Mouse (Mus musculus): ENCODE data around the gene Fam83g. TPM values are rescaled to one million over a fixed set of nuclear protein-coding genes. Genes with fewer than 3 reads are reported as not detected.

The Fam83g gene
- polyA plus RNA-seq, 1 experiment from 2014 or later: 0.50 TPM

DNA sequence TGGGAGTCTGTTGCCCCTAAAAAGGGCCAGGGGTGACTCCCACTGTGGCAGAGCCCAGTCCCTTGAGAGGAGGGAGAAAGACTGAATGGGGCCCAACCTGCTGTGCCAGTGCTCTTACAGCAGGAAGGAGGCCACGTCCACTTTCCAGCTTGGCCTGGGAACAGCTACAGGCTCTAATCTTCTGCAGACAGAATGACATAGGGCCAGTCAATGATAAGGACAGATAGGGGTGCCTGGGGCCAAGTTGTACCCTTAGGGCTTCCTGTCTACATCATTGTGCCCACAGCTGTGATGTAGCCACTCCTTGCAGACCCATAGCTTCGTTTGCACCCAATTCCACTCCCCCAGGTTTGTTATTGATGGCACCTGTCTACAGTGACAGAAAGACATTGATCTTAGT lies 2.2 kb downstream of the Fam83g start:
- H3K27me3 ChIP-seq: peaks cover 47% of the 10 kb centered on the region
- no peak overlapping the region for H3K4me3 ChIP-seq
- peaks cover 9% of the 10 kb centered on the region for H3K4me1 ChIP-seq
- H3K4me2 ChIP-seq (replicated peaks): no peak overlapping the region
- no peaks in the 10 kb centered on the region for H3K9me3 ChIP-seq
- ATAC-seq (ENCODE audit: low FRiP score, low read depth): no peak
- H3K36me3 ChIP-seq: no peaks in the 10 kb centered on the region
- H3K9ac ChIP-seq (replicated peaks): no peak overlapping the region
- WGBS: 74% methylated on average over 2 of the region's 2 CpGs
- H3K27ac ChIP-seq (replicated peaks): no peak overlapping the region

GRCm38 (mm10) chr11:61686906-61687453 lies 3.1 kb downstream of the Fam83g start:
- H3K36me3 ChIP-seq: no peaks in the 10 kb centered on the region
- no peak overlapping the region for H3K27ac ChIP-seq (replicated peaks)
- ATAC-seq (ENCODE audit: low FRiP score, low read depth): no peak
- H3K9me3 ChIP-seq: no peaks in the 10 kb centered on the region
- peaks cover 47% of the 10 kb centered on the region for H3K27me3 ChIP-seq
- peaks cover 9% of the 10 kb centered on the region for H3K4me1 ChIP-seq
- no peak overlapping the region for H3K4me3 ChIP-seq
- no peak overlapping the region for H3K9ac ChIP-seq (replicated peaks)
- WGBS: 48% methylated on average over 10 of the region's 10 CpGs
- H3K4me2 ChIP-seq (replicated peaks): no peak overlapping the region

DNA sequence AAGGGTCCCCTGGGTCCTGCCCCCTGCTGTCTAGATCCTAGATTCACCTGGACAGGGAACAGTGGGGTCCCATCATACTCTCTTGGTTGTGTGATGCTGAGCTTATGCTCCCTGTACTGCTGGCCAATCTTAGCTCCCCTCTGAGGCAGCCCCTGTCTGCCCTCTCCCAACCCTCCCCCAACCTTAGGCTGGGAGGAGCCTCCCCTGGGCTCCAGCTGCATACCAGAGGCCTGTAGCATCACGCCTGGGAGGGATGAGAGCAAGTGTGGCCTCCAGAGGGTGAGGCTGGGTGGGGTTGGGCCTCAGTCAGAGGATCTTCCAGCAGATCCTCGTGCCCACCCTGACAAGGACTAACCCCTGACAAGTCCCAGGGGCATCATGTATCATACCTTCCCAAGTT lies 3.7 kb downstream of the Fam83g start:
- no peak overlapping the region for H3K27ac ChIP-seq (replicated peaks)
- peaks cover 9% of the 10 kb centered on the region for H3K4me1 ChIP-seq
- no peaks in the 10 kb centered on the region for H3K9me3 ChIP-seq
- WGBS: 45% methylated on average over 2 of the region's 2 CpGs
- H3K4me2 ChIP-seq (replicated peaks): no peak overlapping the region
- H3K36me3 ChIP-seq: no peaks in the 10 kb centered on the region
- H3K27me3 ChIP-seq: peaks cover 45% of the 10 kb centered on the region
- H3K4me3 ChIP-seq: no peak overlapping the region
- no peak for ATAC-seq (ENCODE audit: low FRiP score, low read depth)
- no peak overlapping the region for H3K9ac ChIP-seq (replicated peaks)

DNA sequence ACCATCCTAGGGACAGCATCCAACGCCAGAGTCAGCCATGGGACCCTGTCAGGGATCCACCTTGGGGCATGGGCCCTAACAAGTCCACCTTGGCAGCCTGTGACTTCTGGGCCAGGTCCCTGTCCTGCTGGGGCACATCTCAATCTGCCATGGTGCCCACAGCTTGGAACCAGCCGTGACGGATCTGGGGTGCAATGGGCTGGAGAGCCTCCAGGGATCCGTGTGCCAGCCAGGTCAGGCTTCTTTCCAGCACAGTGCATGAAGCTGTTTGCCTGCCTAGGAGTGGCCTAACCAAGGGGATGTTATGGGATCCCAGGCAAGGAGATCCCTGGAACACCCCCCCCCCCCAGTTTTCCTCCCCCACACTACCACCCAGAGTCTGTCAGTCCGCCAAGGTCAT lies 9.1 kb downstream of the Fam83g start:
- no peak overlapping the region for H3K9ac ChIP-seq (replicated peaks)
- no peaks in the 10 kb centered on the region; the same call in 1 of the 2 replicates for H3K27me3 ChIP-seq
- ATAC-seq (ENCODE audit: low FRiP score, low read depth): no peak
- H3K4me3 ChIP-seq: no peak overlapping the region
- H3K4me1 ChIP-seq: no peaks in the 10 kb centered on the region; the same call in 1 of the 2 replicates
- H3K4me2 ChIP-seq (replicated peaks): no peak overlapping the region
- 88% methylated on average over 5 of the region's 5 CpGs for WGBS
- H3K27ac ChIP-seq (replicated peaks): no peak overlapping the region
- H3K9me3 ChIP-seq: no peaks in the 10 kb centered on the region
- no peaks in the 10 kb centered on the region for H3K36me3 ChIP-seq

DNA sequence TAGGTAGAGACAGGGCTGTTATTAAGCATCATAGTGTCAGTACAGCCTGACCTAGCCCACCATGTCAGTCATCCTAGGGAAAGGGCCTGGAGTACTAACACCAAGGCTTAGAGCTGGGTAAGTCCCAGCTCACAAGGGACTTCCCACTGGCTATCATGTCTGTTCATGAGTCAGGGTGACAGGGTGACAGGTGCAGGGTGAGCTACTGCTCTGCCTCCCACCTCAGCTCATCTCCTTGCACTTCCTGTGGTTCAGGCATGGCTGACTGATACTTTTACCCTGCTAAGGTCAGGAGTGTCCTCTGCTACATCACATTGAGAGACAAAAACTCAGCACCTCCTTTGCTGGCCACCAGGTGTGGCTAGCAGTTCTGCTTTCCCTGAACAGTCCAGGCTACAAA lies 15.0 kb downstream of the Fam83g start:
- Histone ChIP-seq H3K36me3 (no peaks in the 10 kb centered on the region), H3K4me3 (no peak overlapping the region), H3K9ac (replicated peaks) (no peak overlapping the region), H3K27ac (replicated peaks) (no peak overlapping the region), H3K27me3 (no peaks in the 10 kb centered on the region), H3K4me1 (peaks cover 17% of the 10 kb centered on the region), H3K9me3 (no peaks in the 10 kb centered on the region), H3K4me2 (replicated peaks) (no peak overlapping the region)
- ATAC-seq (ENCODE audit: low FRiP score, low read depth): no peak

DNA sequence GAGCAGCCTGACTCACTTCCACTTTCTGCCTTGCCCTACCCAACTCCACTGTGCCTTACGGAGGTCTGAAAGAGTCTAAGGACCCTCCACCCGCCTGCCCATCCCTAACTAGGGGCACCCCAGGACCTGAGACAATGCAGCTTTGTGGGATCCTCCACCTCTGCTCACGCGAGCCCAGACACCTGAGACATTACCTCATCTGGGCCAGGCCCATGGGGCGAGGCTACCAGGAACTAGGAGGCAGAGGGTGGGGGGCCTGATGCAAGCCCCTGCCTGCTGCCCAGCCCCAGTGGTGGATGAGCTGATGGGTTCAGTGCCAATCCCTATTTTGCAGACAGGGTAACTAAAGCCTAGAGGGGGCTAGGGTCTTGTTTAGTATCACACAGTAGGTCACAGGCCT lies 15.6 kb downstream of the Fam83g start:
- no peaks in the 10 kb centered on the region for H3K27me3 ChIP-seq
- 91% methylated on average over 5 of the region's 5 CpGs for WGBS

DNA sequence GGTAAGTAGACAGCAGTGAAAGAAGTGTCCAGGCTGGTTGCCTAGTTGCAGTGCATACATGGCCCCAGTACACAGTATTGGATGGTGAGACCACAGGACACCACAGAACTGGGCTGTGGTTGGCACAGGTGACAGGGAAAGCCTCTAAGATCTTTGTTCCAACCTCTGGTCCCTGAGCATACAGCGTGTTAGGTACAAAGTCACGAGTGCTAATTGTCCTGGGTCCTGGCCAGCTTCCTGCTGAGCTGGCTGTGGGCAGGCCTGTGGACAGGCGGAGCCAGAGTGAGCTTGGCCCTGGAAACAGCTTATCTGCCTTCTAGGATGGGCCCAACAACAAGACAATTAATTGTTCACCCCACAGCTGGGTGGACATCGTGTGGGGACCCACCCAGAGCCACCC lies 16.0 kb downstream of the Fam83g start:
- ATAC-seq (ENCODE audit: low FRiP score, low read depth): no peak
- Histone ChIP-seq H3K36me3 (no peaks in the 10 kb centered on the region), H3K27ac (replicated peaks) (no peak overlapping the region), H3K9me3 (no peaks in the 10 kb centered on the region), H3K4me2 (replicated peaks) (no peak overlapping the region), H3K4me3 (no peak overlapping the region), H3K9ac (replicated peaks) (no peak overlapping the region), H3K27me3 (no peaks in the 10 kb centered on the region), H3K4me1 (peaks cover 17% of the 10 kb centered on the region)
- 78% methylated on average over 4 of the region's 4 CpGs for WGBS

More for the DNA sequence above, 15.6 kb downstream of the Fam83g start:
- H3K9me3 ChIP-seq: no peaks in the 10 kb centered on the region
- H3K4me2 ChIP-seq (replicated peaks): no peak overlapping the region
- peaks cover 17% of the 10 kb centered on the region for H3K4me1 ChIP-seq
- no peak for ATAC-seq (ENCODE audit: low FRiP score, low read depth)
- H3K36me3 ChIP-seq: no peaks in the 10 kb centered on the region
- no peak overlapping the region for H3K27ac ChIP-seq (replicated peaks)
- no peak overlapping the region for H3K4me3 ChIP-seq
- H3K9ac ChIP-seq (replicated peaks): no peak overlapping the region

DNA sequence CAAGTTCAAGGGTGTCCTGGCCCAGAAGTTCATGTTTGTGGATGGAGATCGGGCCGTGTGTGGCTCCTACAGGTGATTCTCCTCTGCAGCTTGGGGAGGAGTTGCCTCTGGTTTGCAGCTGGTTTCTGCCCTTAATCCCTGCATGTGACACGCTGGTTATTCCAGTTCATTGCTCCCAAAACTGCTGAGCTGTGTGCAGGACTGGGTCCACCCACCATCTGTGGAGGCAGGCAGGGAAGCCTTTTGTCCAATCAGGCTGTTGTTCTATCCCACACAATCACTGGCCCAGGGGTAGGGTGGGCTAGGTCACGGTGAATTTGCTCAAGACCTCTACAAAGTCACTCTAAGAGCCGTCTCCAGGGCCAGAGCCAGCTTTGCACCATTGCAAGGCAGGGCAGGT lies 17.8 kb downstream of the Fam83g start:
- Histone ChIP-seq H3K4me1 (peaks cover 17% of the 10 kb centered on the region), H3K27me3 (no peaks in the 10 kb centered on the region), H3K4me2 (replicated peaks) (no peak overlapping the region), H3K4me3 (no peak overlapping the region), H3K9me3 (no peaks in the 10 kb centered on the region), H3K27ac (replicated peaks) (no peak overlapping the region), H3K36me3 (no peaks in the 10 kb centered on the region), H3K9ac (replicated peaks) (no peak overlapping the region)
- no peak for ATAC-seq (ENCODE audit: low FRiP score, low read depth)
- WGBS: 48% methylated on average over 5 of the region's 5 CpGs

GRCm38 (mm10) chr11:61702494-61702893 lies 18.6 kb downstream of the Fam83g start:
- H3K27ac ChIP-seq (replicated peaks): no peak overlapping the region

DNA sequence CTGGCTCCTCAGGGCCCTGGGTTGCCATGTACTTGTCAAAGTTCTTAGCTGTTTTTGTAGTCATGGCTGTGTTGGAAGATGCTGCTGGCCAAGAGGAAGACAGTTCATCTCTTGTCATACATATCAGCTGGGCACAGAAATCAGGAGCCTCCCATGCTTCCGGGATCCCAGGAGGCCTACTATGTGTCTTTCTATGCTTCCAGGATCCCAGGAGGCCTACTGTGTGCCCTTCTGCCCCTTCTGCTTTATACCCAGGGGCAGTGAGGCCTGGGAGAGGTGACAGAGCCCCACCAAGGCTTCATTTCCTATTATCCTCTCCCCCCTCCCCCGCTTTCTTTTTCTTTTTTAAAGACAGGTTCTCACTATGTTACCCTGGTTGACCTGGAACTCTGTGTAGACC lies 21.7 kb downstream of the Fam83g start:
- Histone ChIP-seq H3K27me3 (no peaks in the 10 kb centered on the region; the same call in 1 of the 2 replicates), H3K36me3 (no peaks in the 10 kb centered on the region), H3K9ac (replicated peaks) (no peak overlapping the region), H3K4me1 (peaks cover 11% of the 10 kb centered on the region), H3K4me3 (no peak overlapping the region), H3K9me3 (no peaks in the 10 kb centered on the region), H3K27ac (replicated peaks) (no peak overlapping the region), H3K4me2 (replicated peaks) (no peak overlapping the region)
- no peak for ATAC-seq (ENCODE audit: low FRiP score, low read depth)
- 89% methylated on average over 2 of the region's 2 CpGs for WGBS

More at GRCm38 (mm10) chr11:61702494-61702893, 18.6 kb downstream of the Fam83g start:
- no peaks in the 10 kb centered on the region for H3K36me3 ChIP-seq
- H3K9ac ChIP-seq (replicated peaks): no peak overlapping the region
- H3K9me3 ChIP-seq: no peaks in the 10 kb centered on the region
- H3K4me1 ChIP-seq: peaks cover 17% of the 10 kb centered on the region
- H3K27me3 ChIP-seq: no peaks in the 10 kb centered on the region
- H3K4me2 ChIP-seq (replicated peaks): no peak overlapping the region
- no peak for ATAC-seq (ENCODE audit: low FRiP score, low read depth)
- WGBS: 95% methylated on average over 5 of the region's 5 CpGs
- no peak overlapping the region for H3K4me3 ChIP-seq

GRCm38 (mm10) chr11:61706232-61706631 lies 22.3 kb downstream of the Fam83g start:
- Histone ChIP-seq H3K27me3 (no peaks in the 10 kb centered on the region; the same call in 1 of the 2 replicates), H3K4me3 (no peak overlapping the region), H3K9me3 (no peaks in the 10 kb centered on the region), H3K9ac (replicated peaks) (no peak overlapping the region), H3K4me2 (replicated peaks) (no peak overlapping the region), H3K4me1 (peaks cover 7% of the 10 kb centered on the region), H3K27ac (replicated peaks) (no peak overlapping the region), H3K36me3 (no peaks in the 10 kb centered on the region)
- 62% methylated on average over 4 of the region's 4 CpGs for WGBS
- no peak for ATAC-seq (ENCODE audit: low FRiP score, low read depth)

DNA sequence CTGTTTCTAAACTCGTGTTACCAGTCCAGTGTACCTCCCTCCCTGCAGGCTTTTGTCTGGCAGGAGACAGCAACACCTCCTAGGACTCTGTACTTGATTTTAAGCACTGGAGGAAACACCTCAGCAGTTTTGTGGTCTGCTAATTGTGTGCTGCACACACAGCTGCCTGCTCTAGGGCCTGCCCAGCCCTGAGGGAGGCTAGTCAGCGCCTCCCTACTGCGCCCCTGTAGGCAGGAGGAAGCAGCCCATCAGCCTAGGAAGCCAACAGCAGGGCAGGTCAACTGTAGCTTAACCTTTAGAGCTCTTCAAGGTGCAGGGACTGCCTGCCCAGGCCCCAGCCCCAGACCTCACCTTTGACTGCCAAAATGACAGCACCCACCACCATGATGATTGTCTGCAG lies 25.0 kb downstream of the Fam83g start:
- H3K27me3 ChIP-seq: peaks cover 3% of the 10 kb centered on the region; the same call in 1 of the 2 replicates
- H3K36me3 ChIP-seq: no peaks in the 10 kb centered on the region
- ATAC-seq (ENCODE audit: low FRiP score, low read depth): no peak
- no peak overlapping the region for H3K4me3 ChIP-seq
- H3K4me2 ChIP-seq (replicated peaks): no peak overlapping the region
- no peak overlapping the region for H3K9ac ChIP-seq (replicated peaks)
- H3K4me1 ChIP-seq: no peaks in the 10 kb centered on the region
- H3K9me3 ChIP-seq: no peaks in the 10 kb centered on the region
- 69% methylated on average over 3 of the region's 3 CpGs for WGBS
- H3K27ac ChIP-seq (replicated peaks): no peak overlapping the region
